Mouse (Mus musculus): ENCODE measurements around the gene Ltbp1. TPM values are rescaled to one million over a fixed set of nuclear protein-coding genes. Genes with fewer than 3 reads are reported as not detected.

Ltbp1 gene
- polyA plus RNA-seq, 1 experiment from 2014 or later: 1.4 TPM

- ATAC-seq (replicated peaks): no peak
- Histone ChIP-seq H3K9me3 (no peaks in the 10 kb centered on the region), H3K36me3 (replicated peaks) (no peaks in the 10 kb centered on the region), H3K27ac (no peak overlapping the region), H3K27me3 (replicated peaks) (no peaks in the 10 kb centered on the region), H3K4me1 (no peaks in the 10 kb centered on the region), H3K9ac (no peak overlapping the region), H3K4me2 (no peak overlapping the region), H3K4me3 (no peak overlapping the region)
- 89% methylated on average over 3 of the region's 3 CpGs for WGBS
Observed at GRCm38 (mm10) chr17:75349602-75350001, 344.2 kb downstream of the Ltbp1 start.

DNA sequence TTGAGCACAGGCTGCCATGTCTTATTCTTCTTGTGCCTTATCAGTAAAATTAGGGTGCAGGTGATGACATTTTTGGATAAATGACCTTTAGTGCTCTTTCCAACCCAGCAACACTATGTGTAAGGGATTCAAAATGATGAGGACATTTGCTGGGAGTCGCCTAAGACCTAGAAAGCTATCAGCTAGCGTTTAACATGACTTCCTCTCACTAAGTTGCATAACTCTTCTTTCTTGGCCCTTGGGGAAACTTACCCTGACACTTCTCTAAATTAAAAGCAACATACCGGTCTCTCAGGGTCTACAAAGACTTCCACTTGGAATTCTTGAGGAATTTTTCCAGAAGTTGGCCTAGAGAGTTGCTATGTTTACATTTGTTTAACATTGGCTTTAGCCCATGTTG, 348.0 kb downstream of the Ltbp1 start:
- ATAC-seq (replicated peaks): no peak
- Histone ChIP-seq H3K4me1 (no peaks in the 10 kb centered on the region), H3K9ac (no peak overlapping the region), H3K27me3 (replicated peaks) (no peaks in the 10 kb centered on the region), H3K36me3 (replicated peaks) (no peaks in the 10 kb centered on the region), H3K9me3 (no peaks in the 10 kb centered on the region), H3K4me2 (no peak overlapping the region), H3K4me3 (no peak overlapping the region), H3K27ac (no peak overlapping the region)
- WGBS: 91% methylated on average over 3 of the region's 3 CpGs

- no peak overlapping the region for H3K9ac ChIP-seq
- H3K4me2 ChIP-seq: no peak overlapping the region
- no peak overlapping the region for H3K4me3 ChIP-seq
- no peak for ATAC-seq (replicated peaks)
- H3K27ac ChIP-seq: no peak overlapping the region
- no peaks in the 10 kb centered on the region for H3K27me3 ChIP-seq (replicated peaks)
- H3K36me3 ChIP-seq (replicated peaks): no peaks in the 10 kb centered on the region
- H3K4me1 ChIP-seq: no peaks in the 10 kb centered on the region
- 77% methylated on average over 5 of the region's 5 CpGs for WGBS
- no peaks in the 10 kb centered on the region for H3K9me3 ChIP-seq
Observed at GRCm38 (mm10) chr17:75355431-75355830, 350.1 kb downstream of the Ltbp1 start.

DNA sequence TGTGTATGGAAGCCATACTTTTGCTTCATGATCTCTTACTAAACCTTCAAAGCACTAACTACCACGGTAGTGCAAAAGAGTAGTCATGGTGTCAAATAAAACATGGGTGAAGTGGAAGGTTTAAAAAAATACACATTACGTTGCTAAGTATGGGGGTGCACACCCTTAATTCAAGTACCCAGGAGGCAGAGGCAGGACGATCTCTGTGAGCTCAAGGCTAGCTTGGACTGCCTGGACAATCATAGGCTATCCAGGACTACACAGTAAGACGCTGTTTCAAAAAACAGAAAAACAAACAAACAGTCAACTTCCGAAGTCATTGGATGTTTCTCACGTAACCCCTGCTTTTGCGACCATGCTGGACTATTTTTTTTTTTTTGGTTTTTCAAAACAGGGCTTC, 354.7 kb downstream of the Ltbp1 start:
- Histone ChIP-seq H3K4me2 (no peak overlapping the region), H3K4me1 (no peaks in the 10 kb centered on the region), H3K9ac (no peak overlapping the region), H3K36me3 (replicated peaks) (no peaks in the 10 kb centered on the region), H3K9me3 (no peaks in the 10 kb centered on the region), H3K27me3 (replicated peaks) (no peaks in the 10 kb centered on the region), H3K27ac (no peak overlapping the region), H3K4me3 (no peak overlapping the region)
- ATAC-seq (replicated peaks): no peak
- 95% methylated on average over 7 of the region's 7 CpGs for WGBS

GRCm38 (mm10) chr17:75366332-75366731, 361.0 kb downstream of the Ltbp1 start:
- H3K4me3 ChIP-seq: no peak overlapping the region
- H3K9ac ChIP-seq: no peak overlapping the region
- ATAC-seq (replicated peaks): no peak
- H3K27ac ChIP-seq: no peak overlapping the region
- no peak overlapping the region for H3K4me2 ChIP-seq
- H3K27me3 ChIP-seq (replicated peaks): no peaks in the 10 kb centered on the region
- no peaks in the 10 kb centered on the region for H3K4me1 ChIP-seq
- 95% methylated on average over 6 of the region's 6 CpGs for WGBS
- H3K36me3 ChIP-seq (replicated peaks): no peaks in the 10 kb centered on the region
- no peaks in the 10 kb centered on the region for H3K9me3 ChIP-seq

GRCm38 (mm10) chr17:75367486-75368155, 362.3 kb downstream of the Ltbp1 start:
- Histone ChIP-seq H3K9ac (no peak overlapping the region), H3K27ac (no peak overlapping the region)
- ATAC-seq (replicated peaks): no peak

GRCm38 (mm10) chr17:75368580-75368979, 363.2 kb downstream of the Ltbp1 start:
- Histone ChIP-seq H3K27me3 (replicated peaks) (no peaks in the 10 kb centered on the region), H3K9ac (no peak overlapping the region), H3K27ac (no peak overlapping the region), H3K9me3 (no peaks in the 10 kb centered on the region), H3K36me3 (replicated peaks) (no peaks in the 10 kb centered on the region), H3K4me1 (no peaks in the 10 kb centered on the region), H3K4me3 (no peak overlapping the region), H3K4me2 (no peak overlapping the region)
- 79% methylated on average over 5 of the region's 5 CpGs for WGBS
- ATAC-seq (replicated peaks): no peak

More at GRCm38 (mm10) chr17:75367486-75368155, 362.3 kb downstream of the Ltbp1 start:
- no peaks in the 10 kb centered on the region for H3K27me3 ChIP-seq (replicated peaks)
- no peak overlapping the region for H3K4me3 ChIP-seq
- H3K9me3 ChIP-seq: no peaks in the 10 kb centered on the region
- H3K36me3 ChIP-seq (replicated peaks): no peaks in the 10 kb centered on the region
- H3K4me1 ChIP-seq: no peaks in the 10 kb centered on the region
- no peak overlapping the region for H3K4me2 ChIP-seq
- WGBS: 95% methylated on average over 18 of the region's 18 CpGs

DNA sequence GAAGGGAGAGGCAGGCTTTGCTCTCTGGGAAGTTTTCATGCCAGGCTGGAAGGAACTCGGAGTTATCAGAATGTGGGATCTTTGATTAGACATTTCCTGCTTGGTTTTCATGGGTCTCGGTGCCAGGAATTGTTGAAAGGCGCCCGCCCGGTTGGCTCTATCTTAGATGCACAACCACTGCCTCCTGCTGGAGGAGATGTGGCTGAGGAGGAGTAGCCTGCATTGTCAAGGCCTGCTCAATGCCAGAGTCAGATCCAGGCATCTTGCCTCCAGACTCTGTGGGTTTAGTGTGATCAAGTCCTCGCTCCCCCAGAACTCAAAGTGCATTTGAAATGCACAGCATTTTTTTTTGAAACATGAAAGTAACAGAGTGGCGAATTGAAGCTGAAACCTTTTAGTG, 364.0 kb downstream of the Ltbp1 start:
- no peaks in the 10 kb centered on the region for H3K4me1 ChIP-seq
- H3K36me3 ChIP-seq (replicated peaks): no peaks in the 10 kb centered on the region
- no peak overlapping the region for H3K27ac ChIP-seq
- WGBS: 72% methylated on average over 7 of the region's 7 CpGs
- no peak overlapping the region for H3K4me3 ChIP-seq
- H3K9me3 ChIP-seq: no peaks in the 10 kb centered on the region
- no peak overlapping the region for H3K4me2 ChIP-seq
- H3K27me3 ChIP-seq (replicated peaks): no peaks in the 10 kb centered on the region
- no peak for ATAC-seq (replicated peaks)
- no peak overlapping the region for H3K9ac ChIP-seq

DNA sequence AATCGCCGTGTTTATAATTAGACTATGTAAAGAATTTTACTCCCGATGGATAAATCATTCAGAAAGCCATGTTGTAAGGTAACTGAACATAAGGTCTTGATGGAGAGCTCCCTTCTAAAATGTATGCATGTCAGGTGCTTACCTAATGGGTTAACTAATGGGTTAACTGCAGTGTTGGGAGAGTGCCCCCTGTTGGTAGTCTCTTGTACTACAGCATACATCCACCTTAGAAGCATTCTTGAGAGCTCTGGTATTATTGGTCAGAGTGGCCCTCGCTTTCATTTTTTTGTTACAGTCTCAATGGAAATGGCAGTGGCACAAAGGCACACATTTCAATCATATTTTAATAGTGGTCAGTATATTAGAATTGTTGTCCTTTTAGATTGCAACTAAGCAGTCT, 364.8 kb downstream of the Ltbp1 start:
- Histone ChIP-seq H3K27ac (no peak overlapping the region), H3K4me1 (no peaks in the 10 kb centered on the region), H3K36me3 (replicated peaks) (no peaks in the 10 kb centered on the region), H3K27me3 (replicated peaks) (no peaks in the 10 kb centered on the region), H3K9me3 (no peaks in the 10 kb centered on the region), H3K4me3 (no peak overlapping the region), H3K4me2 (no peak overlapping the region), H3K9ac (no peak overlapping the region)
- ATAC-seq (replicated peaks): no peak
- WGBS: 91% methylated on average over 4 of the region's 4 CpGs

DNA sequence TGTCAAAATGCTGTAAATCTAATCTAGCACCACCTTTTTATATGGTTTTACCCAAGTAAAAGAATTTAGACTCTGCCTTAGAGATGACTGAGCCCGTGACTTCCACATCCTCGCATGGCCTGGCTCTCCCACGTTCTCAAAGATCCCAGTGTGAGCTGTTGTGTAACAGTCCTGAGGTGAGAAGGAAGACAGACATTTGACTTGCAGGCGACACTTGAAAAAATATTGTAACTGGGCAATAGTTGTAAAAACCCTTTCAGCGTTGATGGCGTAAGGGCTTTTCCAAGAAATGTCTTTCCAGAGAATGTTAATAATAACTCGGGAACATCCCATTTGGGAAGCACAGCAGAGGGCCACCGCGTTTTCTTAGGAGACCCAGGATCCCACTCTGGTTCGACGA, 366.3 kb downstream of the Ltbp1 start:
- H3K4me3 ChIP-seq: no peak overlapping the region
- no peak overlapping the region for H3K27ac ChIP-seq
- no peak overlapping the region for H3K9ac ChIP-seq
- WGBS: 90% methylated on average over 11 of the region's 11 CpGs
- H3K36me3 ChIP-seq (replicated peaks): no peaks in the 10 kb centered on the region
- H3K4me2 ChIP-seq: no peak overlapping the region
- no peak for ATAC-seq (replicated peaks)
- H3K4me1 ChIP-seq: no peaks in the 10 kb centered on the region
- no peaks in the 10 kb centered on the region for H3K27me3 ChIP-seq (replicated peaks)
- H3K9me3 ChIP-seq: no peaks in the 10 kb centered on the region

- H3K27ac ChIP-seq: no peak overlapping the region
- no peak for ATAC-seq (replicated peaks)
- H3K9me3 ChIP-seq: no peaks in the 10 kb centered on the region
- WGBS: 58% methylated on average over 3 of the region's 3 CpGs
- no peak overlapping the region for H3K4me3 ChIP-seq
- no peaks in the 10 kb centered on the region for H3K27me3 ChIP-seq (replicated peaks)
- H3K9ac ChIP-seq: no peak overlapping the region
- no peaks in the 10 kb centered on the region for H3K36me3 ChIP-seq (replicated peaks)
- H3K4me2 ChIP-seq: no peak overlapping the region
- H3K4me1 ChIP-seq: no peaks in the 10 kb centered on the region
Observed at GRCm38 (mm10) chr17:75372371-75372770, 367.0 kb downstream of the Ltbp1 start.

DNA sequence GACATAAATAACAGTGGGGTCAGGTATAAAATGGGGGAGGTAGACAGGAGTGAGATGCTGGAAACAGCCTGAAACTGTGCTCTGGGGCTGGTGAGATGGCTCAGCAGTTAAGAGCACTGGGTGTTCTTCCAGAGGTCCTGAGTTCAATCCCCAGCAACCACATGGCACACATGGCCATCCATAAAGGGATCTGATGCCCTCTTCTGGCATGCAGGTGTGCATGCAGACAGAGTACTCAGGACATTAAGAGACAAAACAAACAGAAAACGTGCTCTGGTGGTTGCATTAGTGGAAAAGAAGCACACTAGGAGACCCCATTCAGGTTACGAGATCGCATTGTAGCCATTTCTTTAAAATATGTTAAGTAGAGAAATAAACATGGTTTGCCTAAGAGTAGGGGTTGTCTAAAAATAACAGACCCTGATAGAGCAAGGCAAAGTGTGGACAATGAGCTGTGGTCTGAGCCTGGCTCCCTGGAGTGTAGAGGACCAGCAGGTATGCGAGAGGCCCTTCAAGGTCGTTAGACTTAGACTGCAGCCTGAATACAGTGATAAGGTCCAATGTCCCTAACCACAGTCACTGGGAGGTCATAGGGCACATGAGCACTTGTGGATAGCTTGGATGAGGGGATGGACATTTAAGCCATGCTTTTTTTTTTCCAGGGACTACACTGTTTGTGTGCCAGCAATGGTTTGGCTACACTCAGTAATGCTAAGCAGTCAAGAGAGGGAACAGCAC, 369.1 kb downstream of the Ltbp1 start:
- no peaks in the 10 kb centered on the region for H3K9me3 ChIP-seq
- H3K27ac ChIP-seq: no peak overlapping the region
- ATAC-seq (replicated peaks): no peak
- 69% methylated on average over 5 of the region's 5 CpGs for whole genome bisulfite sequencing
- H3K27me3 ChIP-seq (replicated peaks): no peaks in the 10 kb centered on the region
- no peak overlapping the region for H3K4me2 ChIP-seq
- no peak overlapping the region for H3K9ac ChIP-seq
- no peak overlapping the region for H3K4me3 ChIP-seq
- H3K36me3 ChIP-seq (replicated peaks): no peaks in the 10 kb centered on the region
- no peaks in the 10 kb centered on the region for H3K4me1 ChIP-seq

All from midbrain, embryonic 15.5 days (tissue).